Mouse (Mus musculus) lung, embryonic 14.5 days (tissue): ENCODE measurements around the gene Siglech. TPM values are rescaled to one million over a fixed set of nuclear protein-coding genes. Genes with fewer than 3 reads are reported as not detected.

Experiments used
- ATAC-seq: fragments of 200-750 bp; cut with Nextera tagmentation; 2 replicates; pipeline ENCODE4 v1.8.0; 2017; ENCODE audit warnings: mild to moderate bottlenecking, moderate TSS enrichment, moderate library complexity; ENCODE audit not compliant: insufficient read depth
- DNase-seq: peaks from one replicate; pipeline ENCODE4 v3.0.0-alpha.2; 2015
- H3K27ac ChIP-seq: fragments of 300-500 bp; sonication (generic); 2 replicates; pipeline ENCODE4 v1.5.1; 2014; ENCODE audit warnings: low read depth, mild to moderate bottlenecking, moderate library complexity
- H3K27me3 ChIP-seq: fragments of 300-500 bp; sonication (generic); 2 replicates; pipeline ENCODE4 v1.6.1; 2014; ENCODE audit warnings: low read length, control low read depth; ENCODE audit not compliant: insufficient read depth
- H3K36me3 ChIP-seq: fragments of 300-500 bp; sonication (generic); 2 replicates; pipeline ENCODE4 v1.6.1; 2014; ENCODE audit warnings: control low read depth; ENCODE audit not compliant: insufficient read depth
- H3K4me1 ChIP-seq: fragments of 300-500 bp; sonication (generic); 2 replicates; pipeline ENCODE4 v1.6.1; 2014; ENCODE audit warnings: antibody characterized with exemption, control low read depth; ENCODE audit not compliant: insufficient read depth
- H3K4me2 ChIP-seq: fragments of 300-500 bp; sonication (generic); 2 replicates; pipeline ENCODE4 v1.6.1; 2014; ENCODE audit warnings: mild to moderate bottlenecking
- H3K4me3 ChIP-seq: fragments of 300-500 bp; sonication (generic); 2 replicates; pipeline ENCODE4 v1.5.1; 2014; ENCODE audit warnings: low read depth, low read length
- H3K9ac ChIP-seq: fragments of 300-500 bp; sonication (generic); 2 replicates; pipeline ENCODE4 v1.6.1; 2014
- H3K9me3 ChIP-seq: fragments of 300-500 bp; sonication (generic); 2 replicates; pipeline ENCODE4 v1.6.1; 2016; ENCODE audit warnings: low read depth, low read length, control low read depth
- CTCF ChIP-seq: IDR thresholded peaks from 2 replicates; pipeline ENCODE4 v1.5.1; 2016; ENCODE audit warnings: antibody characterized with exemption, low read depth
- WGBS: fragments of 180-500 bp; shearing (Covaris S2); extraction: QIAGEN DNeasy Blood & Tissue Kit; methylation state at CpG from one replicate; pipeline ENCODE4 v1.1.7; 2014; 5-methylcytosine and 5-hydroxymethylcytosine counted together
- polyA plus RNA-seq: library from polyadenylated mRNA; unstranded; fragments of >200 nt; fragmentation: Nextera tagmentation; extraction: Ambion mirVana; gene quantifications from 2 replicates; pipeline ENCODE4 v1.2.1, GENCODE M21; 2014

The Siglech gene
- polyA plus RNA-seq, 1 experiment from 2014 or later = 0.66 TPM

GRCm38 (mm10) chr7:55793236-55793951 is 25.4 kb downstream of the Siglech start:
- no peaks in the 10 kb centered on the region for H3K27me3 ChIP-seq
- H3K4me1 ChIP-seq = no peaks in the 10 kb centered on the region
- ATAC-seq (peak; percentile 25; the same call in 1 of the 2 replicates), DNase-seq (peak; percentile 1)
- peaks cover 23% of the 10 kb centered on the region for H3K36me3 ChIP-seq
- H3K27ac ChIP-seq = no peak overlapping the region
- H3K9ac ChIP-seq = peak overlapping the region; percentile 82
- TF ChIP-seq CTCF = no peak
- peak overlapping the region; percentile 76 for H3K4me3 ChIP-seq
- H3K4me2 ChIP-seq = peak overlapping the region; percentile 75
- no peaks in the 10 kb centered on the region for H3K9me3 ChIP-seq
- 38% methylated on average over 13 of the region's 13 CpGs for WGBS

DNA sequence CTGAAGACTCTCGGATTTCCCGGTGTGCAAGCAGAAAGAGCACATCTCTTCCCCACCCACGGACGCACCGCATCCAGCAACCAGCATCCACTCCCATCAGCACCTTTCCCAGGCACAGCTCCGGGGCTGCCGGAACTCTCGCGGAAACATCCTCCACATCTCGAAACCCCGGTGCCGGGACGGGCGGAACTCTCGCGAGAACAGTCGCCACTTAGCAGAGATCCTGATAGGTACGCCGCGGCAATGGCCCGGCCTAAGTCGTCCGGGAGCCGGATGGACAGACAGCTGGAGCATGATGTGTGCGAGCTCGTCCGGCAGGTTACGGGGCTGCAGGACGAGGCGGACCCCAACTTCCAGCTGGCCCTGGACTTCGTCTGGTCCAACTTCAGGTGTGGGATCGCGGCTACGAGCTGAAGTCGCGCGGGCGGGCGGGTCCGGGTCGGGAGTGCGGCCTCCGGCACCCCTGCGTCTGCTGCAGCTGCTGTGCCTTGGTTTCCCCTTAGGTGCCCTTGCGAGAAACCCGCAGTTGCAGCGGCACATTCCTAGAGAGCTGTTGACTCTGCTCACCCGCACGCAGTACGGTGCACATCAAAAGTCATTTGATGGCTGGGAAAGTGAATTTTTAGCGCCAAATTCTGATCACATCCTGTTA is 26.1 kb downstream of the Siglech start, which contains the start of gene Tubgcp5:
TSS of gene Tubgcp5 (plus strand) at position 203 of the 652 bp plus-strand sequence.
- Histone ChIP-seq H3K4me1 (no peaks in the 10 kb centered on the region), H3K4me3 (peak within 1 kb of the TSS; percentile 76), H3K9me3 (no peaks in the 10 kb centered on the region), H3K4me2 (peak within 1 kb of the TSS; percentile 75), H3K36me3 (peaks cover 29% of the 10 kb centered on the region), H3K9ac (peak within 1 kb of the TSS; percentile 82), H3K27ac (peak within 1 kb of the TSS; percentile 70; the same call in 1 of the 2 replicates), H3K27me3 (no peaks in the 10 kb centered on the region)
- ATAC-seq (peak; percentile 99), DNase-seq (peak; percentile 98)
- under 1% methylated on average over 51 of the region's 51 CpGs for WGBS
- no peak for TF ChIP-seq CTCF

- Histone ChIP-seq H3K4me2 (no peak overlapping the region), H3K4me3 (no peak overlapping the region), H3K9me3 (no peaks in the 10 kb centered on the region), H3K36me3 (peaks cover 77% of the 10 kb centered on the region), H3K27ac (no peak overlapping the region), H3K9ac (no peak overlapping the region), H3K27me3 (no peaks in the 10 kb centered on the region), H3K4me1 (no peaks in the 10 kb centered on the region)
- ATAC-seq = no peak
- no peak for DNase-seq
- WGBS = 83% methylated on average over 3 of the region's 3 CpGs
- TF ChIP-seq CTCF = no peak
Observed at GRCm38 (mm10) chr7:55799981-55800380, 32.0 kb downstream of the Siglech start.

DNA sequence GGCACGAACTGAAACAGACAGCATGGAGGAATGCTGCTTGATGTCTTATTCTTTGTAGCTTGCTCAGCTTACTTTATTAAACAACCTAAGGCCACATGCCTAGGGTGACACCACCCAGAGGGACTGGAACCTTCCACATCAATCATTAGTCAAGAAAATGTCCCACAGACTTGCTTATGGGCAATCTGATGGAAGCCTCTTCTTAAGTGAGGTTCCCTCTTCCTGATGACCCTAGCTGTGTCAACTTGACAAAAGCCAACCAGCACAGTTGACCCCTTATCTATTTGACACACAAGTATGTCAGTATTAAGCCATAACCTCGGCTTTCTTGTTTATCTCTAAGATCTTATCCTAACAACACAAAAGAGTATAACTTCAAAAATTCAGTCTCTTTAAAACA is 42.0 kb downstream of the Siglech start:
- no peak for ATAC-seq
- H3K9ac ChIP-seq = no peak overlapping the region

DNA sequence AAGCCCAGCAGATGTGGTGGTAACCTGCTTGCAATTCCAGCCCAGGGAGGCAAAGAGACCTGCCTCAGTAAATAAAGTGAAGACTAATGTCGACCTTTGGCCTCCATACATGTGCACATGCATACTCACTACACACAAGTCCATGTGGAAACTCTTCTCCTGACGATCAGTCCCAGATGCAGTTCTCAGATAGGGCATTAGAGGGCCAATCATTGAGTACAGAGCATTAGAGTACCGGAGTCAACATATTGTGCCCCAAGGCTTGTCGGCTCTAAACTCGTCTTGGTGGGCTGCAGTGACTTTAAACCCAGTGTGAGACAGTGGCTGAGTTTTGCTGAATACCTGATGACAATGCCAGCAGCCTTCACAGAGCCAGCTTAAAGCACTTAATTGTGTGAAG is 56.5 kb downstream of the Siglech start:
- Histone ChIP-seq H3K27ac (no peak overlapping the region), H3K36me3 (peaks cover 86% of the 10 kb centered on the region), H3K9ac (no peak overlapping the region), H3K9me3 (no peaks in the 10 kb centered on the region), H3K4me2 (no peak overlapping the region), H3K27me3 (no peaks in the 10 kb centered on the region), H3K4me3 (no peak overlapping the region), H3K4me1 (no peaks in the 10 kb centered on the region)
- 83% methylated on average over 5 of the region's 5 CpGs for WGBS
- peak; percentile 5 for DNase-seq
- no peak for ATAC-seq
- TF ChIP-seq CTCF = no peak; the same call in 1 of the 2 replicates

More for the DNA sequence above, 42.0 kb downstream of the Siglech start:
- DNase-seq = no peak
- Histone ChIP-seq H3K4me1 (no peaks in the 10 kb centered on the region), H3K4me2 (no peak overlapping the region), H3K27me3 (no peaks in the 10 kb centered on the region), H3K9me3 (no peaks in the 10 kb centered on the region), H3K36me3 (peaks cover 80% of the 10 kb centered on the region), H3K4me3 (no peak overlapping the region), H3K27ac (no peak overlapping the region)
- 75% methylated on average over 2 of the region's 2 CpGs for WGBS
- no peak for TF ChIP-seq CTCF

DNA sequence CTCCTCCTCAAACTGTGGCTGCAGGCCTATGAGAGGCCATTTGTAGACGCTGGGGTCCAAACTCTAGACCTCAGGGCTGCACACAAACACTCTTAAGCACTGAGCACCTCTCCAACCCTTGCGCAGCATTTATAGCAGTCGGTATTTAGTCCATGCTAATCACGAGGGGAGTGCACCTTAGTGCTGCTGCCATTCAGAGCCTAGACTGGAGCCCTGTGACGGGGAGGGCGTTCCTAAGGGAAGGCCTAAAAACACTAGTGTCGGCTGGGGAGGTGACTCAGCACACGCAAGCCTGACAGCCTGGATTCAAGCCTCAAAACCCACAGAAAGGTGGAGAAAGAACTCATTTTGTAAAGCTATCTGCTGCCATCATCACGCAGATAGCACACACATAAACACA is 59.6 kb downstream of the Siglech start:
- H3K4me1 ChIP-seq = no peaks in the 10 kb centered on the region
- DNase-seq = no peak
- peaks cover 77% of the 10 kb centered on the region for H3K36me3 ChIP-seq
- no peak for ATAC-seq
- H3K4me3 ChIP-seq = no peak overlapping the region
- no peak overlapping the region for H3K9ac ChIP-seq
- no peak for TF ChIP-seq CTCF
- H3K4me2 ChIP-seq = no peak overlapping the region
- no peaks in the 10 kb centered on the region for H3K27me3 ChIP-seq
- WGBS = 82% methylated on average over 9 of the region's 9 CpGs
- no peak overlapping the region for H3K27ac ChIP-seq
- H3K9me3 ChIP-seq = no peaks in the 10 kb centered on the region

Other genes starting within 250 kb of the Siglech start
- 30.9 and 32.3 TPM in 2 replicates for gene Tubgcp5, start 26.0 kb downstream of the Siglech start, polyA plus RNA-seq
- 129 and 138 TPM in 2 replicates for gene Cyfip1, start 73.6 kb downstream of the Siglech start, polyA plus RNA-seq
- gene Nipa2, start 194.3 kb downstream of the Siglech start, polyA plus RNA-seq = 55.8 and 57.8 TPM in 2 replicates